Mouse (Mus musculus): ENCODE results near the gene Rad17.

- TF ChIP-seq POLR2A (IDR thresholded peaks at IDR 0.05; ENCODE audit: borderline replicate concordance, low read depth, low read length) (no peak), CTCF (IDR thresholded peaks at IDR 0.05; ENCODE audit: low read depth, low read length) (no peak)
These were observed 47.7 kb downstream of the Rad17 start for GRCm38 (mm10) chr13:100603031-100603737.
